Mouse (Mus musculus): ENCODE data around the gene Gipc1. TPM values are rescaled to one million over a fixed set of nuclear protein-coding genes. Genes with fewer than 3 reads are reported as not detected.

Gipc1 gene
- polyA plus RNA-seq, 1 experiment from 2014 or later: 183 TPM

DNA sequence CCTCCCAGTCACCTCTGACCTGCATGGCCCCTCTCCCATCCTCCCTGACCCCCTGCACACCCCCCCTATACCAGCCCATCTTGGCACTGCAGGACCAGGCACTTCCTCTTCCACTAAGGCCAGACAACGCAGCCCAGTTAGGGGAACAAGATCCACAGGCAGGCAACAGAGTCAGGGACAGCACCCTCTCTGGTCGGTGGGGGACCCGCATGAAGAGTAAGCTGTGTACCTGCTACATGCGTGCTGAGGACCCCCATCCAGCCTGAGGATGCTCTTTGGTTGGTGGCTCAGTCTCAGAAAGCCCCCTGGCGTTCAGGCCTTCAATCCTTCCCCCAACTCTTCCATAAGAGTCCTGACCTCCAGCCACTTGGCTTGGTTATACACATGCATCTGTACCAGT, 53.9 kb downstream of the Gipc1 start:
- Histone ChIP-seq H3K9me3 (no peaks in the 10 kb centered on the region), H3K27me3 (replicated peaks) (no peaks in the 10 kb centered on the region), H3K9ac (no peak overlapping the region), H3K4me1 (no peaks in the 10 kb centered on the region), H3K4me3 (replicated peaks) (no peak overlapping the region), H3K27ac (no peak overlapping the region), H3K36me3 (no peaks in the 10 kb centered on the region), H3K4me2 (no peak overlapping the region)
- 62% methylated on average over 5 of the region's 5 CpGs for WGBS
- ATAC-seq (ENCODE audit: insufficient read depth, low FRiP score, low read depth): no peak

DNA sequence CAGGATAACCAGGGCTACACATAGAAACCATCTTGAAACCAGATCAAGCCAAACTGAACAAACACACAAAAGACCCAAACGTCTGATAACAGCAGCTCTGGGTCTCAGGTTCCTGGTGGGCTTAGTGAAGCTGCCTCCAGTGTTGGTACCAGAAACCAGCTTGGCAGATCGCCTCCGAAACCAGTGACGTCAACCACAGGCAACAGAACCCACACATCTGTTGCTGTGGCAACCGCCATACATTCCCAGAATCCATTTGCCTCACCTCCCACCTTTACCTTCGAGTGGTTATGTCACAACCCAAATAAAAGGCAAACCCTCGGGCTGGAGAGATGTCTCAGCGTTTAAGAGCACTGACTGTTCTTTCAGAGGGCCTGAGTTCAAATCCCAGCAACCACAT, 55.1 kb downstream of the Gipc1 start:
- H3K4me1 ChIP-seq: no peaks in the 10 kb centered on the region
- no peak overlapping the region for H3K4me3 ChIP-seq (replicated peaks)
- ATAC-seq (ENCODE audit: insufficient read depth, low FRiP score, low read depth): no peak
- no peaks in the 10 kb centered on the region for H3K36me3 ChIP-seq
- H3K9ac ChIP-seq: no peak overlapping the region
- 72% methylated on average over 8 of the region's 8 CpGs for WGBS
- H3K27me3 ChIP-seq (replicated peaks): no peaks in the 10 kb centered on the region
- H3K4me2 ChIP-seq: no peak overlapping the region
- no peak overlapping the region for H3K27ac ChIP-seq
- H3K9me3 ChIP-seq: no peaks in the 10 kb centered on the region

Other genes with a start within 250 kb of the Gipc1 start
- 102 and 104 TPM in 2 replicates for gene Scoc, start 194.3 kb upstream of the Gipc1 start, polyA plus RNA-seq (2015; fragmentation: Nextera tagmentation; extraction: Ambion mirVana)
- gene Olfr370, start 116.9 kb upstream of the Gipc1 start, polyA plus RNA-seq (2015; fragmentation: Nextera tagmentation; extraction: Ambion mirVana): not detected in 2 replicates
- 330 and 333 TPM in 2 replicates for gene Ndufb7, start 86.0 kb upstream of the Gipc1 start, polyA plus RNA-seq (2015; fragmentation: Nextera tagmentation; extraction: Ambion mirVana)
- gene Tecr, start 44.7 kb upstream of the Gipc1 start, polyA plus RNA-seq (2015; fragmentation: Nextera tagmentation; extraction: Ambion mirVana): 561 and 565 TPM in 2 replicates
- gene Dnajb1, start 44.5 kb upstream of the Gipc1 start, polyA plus RNA-seq (2015; fragmentation: Nextera tagmentation; extraction: Ambion mirVana): 55.1 and 62.6 TPM in 2 replicates
- 4.4 and 5.4 TPM in 2 replicates for gene Ptger1, start 14.0 kb downstream of the Gipc1 start, polyA plus RNA-seq (2015; fragmentation: Nextera tagmentation; extraction: Ambion mirVana)
- 29.2 and 34.8 TPM in 2 replicates for gene Pkn1, start 46.5 kb downstream of the Gipc1 start, polyA plus RNA-seq (2015; fragmentation: Nextera tagmentation; extraction: Ambion mirVana)
- gene Ddx39, start 62.5 kb downstream of the Gipc1 start, polyA plus RNA-seq (2015; fragmentation: Nextera tagmentation; extraction: Ambion mirVana): 180 and 185 TPM in 2 replicates
- gene Adgre5, start 88.6 kb downstream of the Gipc1 start, polyA plus RNA-seq (2015; fragmentation: Nextera tagmentation; extraction: Ambion mirVana): 29.8 and 33.7 TPM in 2 replicates
- 17.7 and 18.1 TPM in 2 replicates for gene Adgrl1, start 247.4 kb downstream of the Gipc1 start, polyA plus RNA-seq (2015; fragmentation: Nextera tagmentation; extraction: Ambion mirVana)

All from stomach, embryonic 15.5 days (tissue).